Mouse (Mus musculus): Measurements from ENCODE around the gene Acvr1b. TPM values are rescaled to one million over a fixed set of nuclear protein-coding genes. Genes with fewer than 3 reads are reported as not detected.

The Acvr1b gene
- total and polyA plus RNA-seq, 3 experiments, result 2.7 to 4.8 (median 2.9) TPM

GRCm38 (mm10) chr15:101246231-101247154, 72.6 kb downstream of the Acvr1b start:
- H3K36me3 ChIP-seq (replicated peaks in 1 of 2; ENCODE audit: control insufficient read depth in 1 of 2, insufficient read depth in 1 of 2, low read length in 1 of 2), result no peaks in the 10 kb centered on the region
- peaks cover 34% of the 10 kb centered on the region for H3K27me3 ChIP-seq (replicated peaks)
- 0 out of 2 replicates have a peak overlapping the region, but pooled peaks have one; percentile 4 for H3K9ac ChIP-seq (ENCODE audit: insufficient read depth, low read depth)
- H3K4me3 ChIP-seq (replicated peaks in 1 of 3; ENCODE audit: low read depth in 2 of 3, low read length in 2 of 3, poor library complexity in 1 of 3), result peak overlapping the region; percentile 30 to 61 (median 41)
- DNase-seq (ENCODE audit: extremely low read depth), result peak; percentile 99
- H3K4me2 ChIP-seq (ENCODE audit: insufficient read depth, low read depth, poor library complexity, severe bottlenecking), result peak overlapping the region; percentile 68
- dilution Hi-C loops (cut with MboI; ENCODE audit: extremely low pct_ligation_motif_present, extremely low pct_unique_long_range_greater_than_20kb, low sequenced_read_pairs) (no loop called here), in situ Hi-C loops (cut with MboI; ENCODE audit: low pct_ligation_motif_present, low pct_unique_long_range_greater_than_20kb, low sequenced_read_pairs) (no loop called here)
- H3K79me2 ChIP-seq (replicated peaks; ENCODE audit: control insufficient read depth, extremely low read depth, insufficient read depth, poor library complexity, severe bottlenecking), result no peaks in the 10 kb centered on the region
- H3K27ac ChIP-seq (ENCODE audit: insufficient read depth, low read depth), result no peak overlapping the region
- H3K4me1 ChIP-seq (ENCODE audit: control insufficient read depth in 1 of 2, insufficient read depth in 2 of 2), result peaks cover 3 to 35% of the 10 kb centered on the region in 2 experiments
- peaks cover 22% of the 10 kb centered on the region for H3K9me3 ChIP-seq (replicated peaks; ENCODE audit: low read length)
- 0 out of 2 replicates have a peak, but pooled peaks have one; percentile 35 for TF ChIP-seq NELFE (IDR thresholded peaks at IDR 0.05; ENCODE audit: low read depth, low read length)
- peak; percentile 95 for TF ChIP-seq GABPA (IDR thresholded peaks at IDR 0.05; ENCODE audit: insufficient replicate concordance, low read depth, low read length)
- TF ChIP-seq ZKSCAN1 (IDR thresholded peaks at IDR 0.05; ENCODE audit: borderline replicate concordance, low read depth, low read length), result no peak
- no peak for TF ChIP-seq PAX5 (IDR thresholded peaks at IDR 0.05; ENCODE audit: low read length)
- TF ChIP-seq TBP (conservative IDR thresholded peaks at IDR 0.05; ENCODE audit: low read depth, low read length), result no peak
- TF ChIP-seq EP300 (IDR thresholded peaks at IDR 0.05; ENCODE audit: low read length), result peak; percentile 17; the same call in 1 of the 2 replicates
- no peak for TF ChIP-seq USF1 (IDR thresholded peaks at IDR 0.05; ENCODE audit: low read depth, low read length)
- TF ChIP-seq MAZ (IDR thresholded peaks at IDR 0.05; ENCODE audit: low read depth, low read length), result peak; percentile 72; the same call in 1 of the 2 replicates
- TF ChIP-seq HCFC1 (IDR thresholded peaks at IDR 0.05; ENCODE audit: low read depth, low read length), result peak; percentile 60
- TF ChIP-seq ELF1 (IDR thresholded peaks at IDR 0.05; ENCODE audit: low read depth, low read length), result peak; percentile 81
- peak; percentile 79 for TF ChIP-seq SIN3A (IDR thresholded peaks at IDR 0.05; ENCODE audit: low read length)
- TF ChIP-seq USF2 (conservative IDR thresholded peaks at IDR 0.05; ENCODE audit: low read depth, low read length), result no peak
- TF ChIP-seq CTCF (conservative IDR thresholded peaks at IDR 0.05 in 1 of 2, IDR thresholded peaks at IDR 0.05 in 1 of 2; ENCODE audit: low read depth in 2 of 2, low read length in 2 of 2), result 0 out of 4 replicates have a peak, but pooled peaks of 1 of the 2 experiments have one; percentile 15
- TF ChIP-seq CHD1 (IDR thresholded peaks at IDR 0.05; ENCODE audit: low read depth, low read length), result no peak
- peak; percentile 90 for TF ChIP-seq RCOR1 (conservative IDR thresholded peaks at IDR 0.05; ENCODE audit: low read depth, low read length)
- TF ChIP-seq ZMIZ1 (IDR thresholded peaks at IDR 0.05; ENCODE audit: low read depth, low read length), result peak; percentile 35; the same call in 1 of the 2 replicates
- TF ChIP-seq MAFK (IDR thresholded peaks at IDR 0.05; ENCODE audit: insufficient replicate concordance, low read length), result no peak; the same call in 1 of the 2 replicates
- peak; percentile 67 for TF ChIP-seq JUN (IDR thresholded peaks at IDR 0.05; ENCODE audit: insufficient read depth, low read depth, low read length)
- peak; percentile 77; the same call in 1 of the 2 replicates for TF ChIP-seq IRF4 (IDR thresholded peaks at IDR 0.05; ENCODE audit: low read depth, low read length)
- TF ChIP-seq ETS1 (conservative IDR thresholded peaks at IDR 0.05; ENCODE audit: low read depth, low read length), result peak; percentile 98
- TF ChIP-seq MYC (IDR thresholded peaks at IDR 0.05; ENCODE audit: low read depth, low read length), result 0 out of 2 replicates have a peak, but pooled peaks have one; percentile 22
- TF ChIP-seq MXI1 (IDR thresholded peaks at IDR 0.05; ENCODE audit: low read depth, low read length), result peak; percentile 83
- peak; percentile 88 for TF ChIP-seq MAX (IDR thresholded peaks at IDR 0.05; ENCODE audit: low read length)
- no peak for TF ChIP-seq RAD21 (IDR thresholded peaks at IDR 0.05; ENCODE audit: low read depth, low read length)
- TF ChIP-seq POLR2AphosphoS2 (IDR thresholded peaks at IDR 0.05; ENCODE audit: low read depth, low read length), result no peak
- TF ChIP-seq MEF2A (IDR thresholded peaks at IDR 0.05; ENCODE audit: borderline replicate concordance, low read depth, low read length), result peak; percentile 90
- peak; percentile 68; the same call in 1 of the 2 replicates for TF ChIP-seq TCF12 (IDR thresholded peaks at IDR 0.05; ENCODE audit: low read depth, low read length)
- TF ChIP-seq POLR2A (IDR thresholded peaks at IDR 0.05; ENCODE audit: low read depth, low read length), result peak; percentile 70
- no peak for TF ChIP-seq JUND (conservative IDR thresholded peaks at IDR 0.05; ENCODE audit: low read depth, low read length)
- no peak for TF ChIP-seq ZNF384 (IDR thresholded peaks at IDR 0.05; ENCODE audit: low read depth, low read length)
- TF ChIP-seq CHD2 (IDR thresholded peaks at IDR 0.05; ENCODE audit: low read length), result peak; percentile 88
- TF ChIP-seq ZC3H11A (IDR thresholded peaks at IDR 0.05; ENCODE audit: low read depth, low read length), result no peak
- TF ChIP-seq UBTF (IDR thresholded peaks at IDR 0.05; ENCODE audit: low read depth, low read length), result no peak
- peak; percentile 36 for TF ChIP-seq NRF1 (IDR thresholded peaks at IDR 0.05; ENCODE audit: low read depth, low read length)
- TF ChIP-seq BHLHE40 (IDR thresholded peaks at IDR 0.05; ENCODE audit: low read depth, low read length), result peak; percentile 93
- 0 out of 2 replicates have a peak, but pooled peaks have one; percentile 61 for TF ChIP-seq E2F4 (IDR thresholded peaks at IDR 0.05; ENCODE audit: insufficient replicate concordance, low read depth, low read length)
- no peak for TF ChIP-seq SMC3 (IDR thresholded peaks at IDR 0.05; ENCODE audit: low read depth, low read length)
